Mouse (Mus musculus) hindbrain, embryonic 13.5 days (tissue): ENCODE measurements at regions not wholly inside any gene's neighbourhood (a gene's known extent, or its start where the extent isn't known, plus 50 kb on each side); places are given as distances from the start of the nearest gene placed in this dataset.

Experiments used
- ATAC-seq: fragments of 200-750 bp; cut with Nextera tagmentation; 2 replicates; pipeline ENCODE4 v1.8.0; 2017; ENCODE audit warnings: moderate TSS enrichment; ENCODE audit not compliant: low FRiP score
- H3K27ac ChIP-seq: fragments of 300-500 bp; sonication (generic); 2 replicates; pipeline ENCODE4 v1.5.1; 2015; ENCODE audit warnings: inconsistent platforms, mild to moderate bottlenecking, moderate library complexity
- H3K27me3 ChIP-seq: fragments of 300-500 bp; sonication (generic); 2 replicates; pipeline ENCODE4 v1.6.1; 2015; ENCODE audit warnings: mild to moderate bottlenecking, inconsistent platforms
- H3K36me3 ChIP-seq: fragments of 300-500 bp; sonication (generic); 2 replicates; pipeline ENCODE4 v1.6.1; 2015; ENCODE audit warnings: mild to moderate bottlenecking, inconsistent platforms
- H3K4me1 ChIP-seq: fragments of 300-500 bp; sonication (generic); replicated peaks from 2 replicates; pipeline ENCODE4 v1.6.1; 2015; ENCODE audit warnings: inconsistent platforms
- H3K4me2 ChIP-seq: fragments of 300-500 bp; sonication (generic); 2 replicates; pipeline ENCODE4 v1.6.1; 2015; ENCODE audit warnings: inconsistent platforms, mild to moderate bottlenecking, moderate library complexity
- H3K4me3 ChIP-seq: fragments of 300-500 bp; sonication (generic); 2 replicates; pipeline ENCODE4 v1.5.1; 2015; ENCODE audit warnings: mild to moderate bottlenecking, inconsistent platforms
- H3K9ac ChIP-seq: fragments of 300-500 bp; sonication (generic); 2 replicates; pipeline ENCODE4 v1.6.1; 2015; ENCODE audit warnings: mild to moderate bottlenecking, inconsistent platforms
- H3K9me3 ChIP-seq: fragments of 300-500 bp; sonication (generic); 2 replicates; pipeline ENCODE4 v1.6.1; 2016; ENCODE audit warnings: inconsistent platforms
- WGBS: fragments of 180-500 bp; shearing (Covaris S2); methylation state at CpG from one replicate; pipeline ENCODE4 v1.1.7; 2015; 5-methylcytosine and 5-hydroxymethylcytosine counted together

DNA sequence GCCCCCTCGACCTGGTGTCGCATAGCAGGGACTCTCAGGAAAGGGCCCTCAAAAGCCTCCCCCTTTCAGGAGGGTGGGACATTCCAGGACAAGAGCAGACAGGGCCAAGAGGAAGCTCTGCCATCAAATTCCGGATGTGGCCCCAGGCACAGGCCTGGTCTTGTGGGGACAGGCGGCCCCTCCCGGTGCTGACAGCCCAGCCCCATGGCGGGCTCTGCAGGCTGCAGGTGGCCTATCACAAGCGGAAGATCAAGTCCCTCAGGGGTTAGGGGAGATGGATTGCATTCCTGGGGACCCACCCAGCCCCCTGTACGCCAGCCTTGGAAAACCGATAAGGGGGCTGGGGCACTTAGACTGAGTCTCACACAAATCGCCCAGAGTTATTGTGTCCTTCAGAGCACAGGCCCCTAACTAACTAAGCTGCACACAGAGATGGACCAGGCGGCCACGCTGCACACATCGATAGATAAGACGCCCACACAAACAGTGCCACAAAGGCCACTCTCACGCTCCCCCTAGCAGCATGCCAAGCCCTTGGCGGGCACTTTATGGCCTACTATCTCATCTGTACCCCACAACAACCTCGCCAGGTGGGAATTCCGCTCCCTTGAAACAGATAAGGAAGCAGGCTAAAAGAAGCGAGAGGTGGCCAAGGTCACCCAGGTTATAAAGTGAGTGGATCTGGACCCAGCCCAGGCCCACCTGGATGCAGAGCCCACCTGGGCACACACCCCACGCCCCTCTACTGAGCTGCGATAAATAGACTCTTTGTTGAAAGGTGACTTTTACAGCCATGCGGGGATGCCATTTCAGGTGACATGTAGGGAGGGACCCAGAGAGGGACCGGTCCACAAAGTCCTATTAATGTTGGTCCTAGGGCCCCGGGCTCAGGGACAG, 55.5 kb downstream of the Gm5294 start:
- no peak overlapping the region for H3K9ac ChIP-seq
- no peaks in the 10 kb centered on the region for H3K36me3 ChIP-seq
- H3K9me3 ChIP-seq, result no peaks in the 10 kb centered on the region
- H3K4me3 ChIP-seq, result no peak overlapping the region
- H3K4me2 ChIP-seq, result no peak overlapping the region
- H3K27ac ChIP-seq, result no peak overlapping the region
- no peak for ATAC-seq
- no peaks in the 10 kb centered on the region for H3K4me1 ChIP-seq
- WGBS, result 80% methylated on average over 24 of the region's 24 CpGs
- H3K27me3 ChIP-seq, result no peaks in the 10 kb centered on the region

DNA sequence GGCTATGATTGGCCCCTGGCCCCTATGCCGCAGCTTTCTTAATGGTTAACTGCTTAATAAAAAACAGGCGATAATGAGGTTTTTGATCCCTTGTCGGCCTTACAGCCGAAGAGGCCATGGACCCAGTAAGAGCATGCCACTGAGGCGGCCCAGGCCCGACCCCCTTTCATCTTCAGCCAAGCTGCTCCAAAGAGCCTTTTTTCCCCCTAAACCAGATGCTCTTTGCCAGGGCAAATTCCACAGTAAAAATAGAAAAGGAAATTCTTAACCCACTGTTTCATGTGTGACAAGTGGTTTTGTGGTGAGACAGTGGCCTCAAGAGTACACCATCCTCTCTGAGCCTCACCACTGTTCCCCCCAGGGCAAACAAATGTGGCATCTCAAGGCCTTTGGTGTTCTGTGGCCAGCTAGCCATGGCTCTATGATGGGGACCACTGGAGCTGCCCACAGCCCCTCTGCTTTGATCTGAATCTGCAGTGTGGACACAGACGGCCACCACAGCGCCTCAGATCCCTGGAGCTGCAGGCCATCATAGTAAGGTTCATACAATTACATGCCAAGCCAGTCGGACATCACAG, 61.9 kb downstream of the Gm5294 start:
- Histone ChIP-seq H3K36me3 (no peaks in the 10 kb centered on the region), H3K27me3 (0 out of 2 replicates have a peak, but pooled peaks cover 6% of the 10 kb centered on the region), H3K4me3 (no peak overlapping the region), H3K4me2 (no peak overlapping the region), H3K9ac (no peak overlapping the region), H3K4me1 (0 out of 2 replicates have a peak, but pooled peaks cover 4% of the 10 kb centered on the region), H3K27ac (no peak overlapping the region), H3K9me3 (no peaks in the 10 kb centered on the region)
- ATAC-seq, result no peak
- 51% methylated on average over 9 of the region's 9 CpGs for WGBS

DNA sequence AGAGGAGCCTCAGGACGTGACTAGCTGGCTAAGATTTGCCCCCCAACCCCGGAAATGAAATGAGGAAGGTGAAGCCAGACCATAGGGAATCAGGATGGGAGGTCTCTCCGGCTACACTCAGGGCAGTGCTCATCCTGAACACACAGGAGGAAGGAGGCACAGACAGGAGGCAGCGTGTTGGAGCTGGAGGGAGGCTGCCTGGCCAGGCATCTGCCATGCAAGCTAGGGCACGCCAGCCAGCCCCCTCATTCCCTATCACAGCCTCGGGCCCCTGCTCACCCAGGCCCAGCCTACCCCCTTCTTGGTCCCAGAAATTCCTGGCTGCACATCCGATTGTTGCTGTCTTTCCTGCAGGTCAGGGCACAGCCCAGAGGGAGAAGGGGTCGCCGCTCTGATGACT, 63.7 kb downstream of the Gm5294 start:
- H3K9ac ChIP-seq, result no peak overlapping the region
- no peaks in the 10 kb centered on the region for H3K9me3 ChIP-seq
- H3K4me2 ChIP-seq, result no peak overlapping the region
- 73% methylated on average over 9 of the region's 9 CpGs for WGBS
- no peak overlapping the region for H3K27ac ChIP-seq
- no peak for ATAC-seq
- H3K4me3 ChIP-seq, result no peak overlapping the region
- 0 out of 2 replicates have a peak, but pooled peaks cover 6% of the 10 kb centered on the region for H3K27me3 ChIP-seq
- H3K36me3 ChIP-seq, result no peaks in the 10 kb centered on the region
- 0 out of 2 replicates have a peak, but pooled peaks cover 4% of the 10 kb centered on the region for H3K4me1 ChIP-seq

DNA sequence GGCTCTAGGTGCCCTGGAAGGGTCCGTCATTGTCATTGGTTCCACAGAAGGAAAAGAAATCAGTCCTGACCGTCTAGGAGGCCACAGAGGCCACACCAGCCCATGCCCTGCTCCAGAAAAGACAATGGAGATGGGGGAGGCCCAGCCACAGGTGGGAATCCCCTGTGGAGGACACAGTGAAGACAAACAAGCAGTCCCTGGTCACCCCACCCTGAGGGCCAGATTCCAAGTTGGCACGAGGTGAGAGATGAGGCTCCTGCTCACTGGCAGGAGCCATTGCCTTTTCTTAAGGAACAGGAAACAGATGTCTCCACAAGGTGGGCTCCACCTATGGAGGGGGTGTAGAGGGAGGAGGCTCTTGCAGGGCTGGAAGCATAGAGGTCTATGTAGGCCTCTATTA, 66.0 kb downstream of the Gm5294 start:
- no peak for ATAC-seq
- Histone ChIP-seq H3K9ac (no peak overlapping the region), H3K9me3 (no peaks in the 10 kb centered on the region), H3K27me3 (0 out of 2 replicates have a peak, but pooled peaks cover 6% of the 10 kb centered on the region), H3K4me3 (no peak overlapping the region), H3K4me2 (no peak overlapping the region), H3K4me1 (0 out of 2 replicates have a peak, but pooled peaks cover 4% of the 10 kb centered on the region), H3K27ac (no peak overlapping the region), H3K36me3 (no peaks in the 10 kb centered on the region)
- WGBS, result 71% methylated on average over 3 of the region's 3 CpGs

DNA sequence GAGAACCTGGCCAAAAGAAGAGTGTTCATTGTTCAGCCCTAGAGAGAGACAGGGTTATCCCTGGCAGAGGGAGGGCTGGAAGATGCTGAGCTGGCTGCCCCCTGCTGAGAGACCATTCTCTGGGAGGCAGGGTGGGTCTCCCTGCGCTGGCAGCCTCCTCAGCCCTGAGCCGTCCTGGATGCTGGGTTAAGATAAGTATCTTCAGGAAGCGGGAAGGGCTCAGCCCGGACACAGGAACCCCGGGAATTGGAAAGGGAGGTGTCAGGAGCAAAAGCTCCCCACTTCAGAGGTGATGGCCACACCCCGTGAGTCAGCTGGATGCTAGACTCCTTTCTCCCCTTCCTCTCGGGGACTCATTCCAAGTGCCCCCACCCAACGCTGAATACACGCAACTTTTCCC, 68.9 kb downstream of the Gm5294 start:
- Histone ChIP-seq H3K9me3 (no peaks in the 10 kb centered on the region; the same call in 1 of the 2 replicates), H3K27ac (no peak overlapping the region), H3K9ac (no peak overlapping the region), H3K4me2 (no peak overlapping the region), H3K4me1 (no peaks in the 10 kb centered on the region), H3K4me3 (no peak overlapping the region), H3K27me3 (0 out of 2 replicates have a peak, but pooled peaks cover 3% of the 10 kb centered on the region), H3K36me3 (no peaks in the 10 kb centered on the region)
- ATAC-seq, result no peak
- 72% methylated on average over 9 of the region's 9 CpGs for WGBS

DNA sequence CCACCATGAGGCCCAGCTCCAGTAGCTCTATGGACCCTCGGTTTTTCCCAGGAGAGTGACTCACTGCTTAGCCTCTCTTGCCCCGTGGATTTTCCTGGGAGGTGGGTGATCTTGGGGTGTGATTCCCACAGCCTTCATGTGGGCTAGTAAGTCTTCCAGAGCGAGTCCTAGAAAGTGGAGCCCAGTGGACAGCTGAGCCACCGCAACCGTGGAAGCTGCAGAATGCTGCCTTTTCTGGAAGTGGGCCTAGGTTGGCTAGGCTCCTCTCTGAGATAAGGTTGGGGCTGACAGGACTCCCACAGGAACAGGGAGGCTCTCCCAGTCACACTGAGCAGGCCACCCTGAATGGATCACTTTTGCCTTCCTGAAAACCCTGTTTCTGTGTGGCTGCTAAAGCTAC, 69.9 kb downstream of the Gm5294 start:
- 86% methylated on average over 5 of the region's 5 CpGs for WGBS

DNA sequence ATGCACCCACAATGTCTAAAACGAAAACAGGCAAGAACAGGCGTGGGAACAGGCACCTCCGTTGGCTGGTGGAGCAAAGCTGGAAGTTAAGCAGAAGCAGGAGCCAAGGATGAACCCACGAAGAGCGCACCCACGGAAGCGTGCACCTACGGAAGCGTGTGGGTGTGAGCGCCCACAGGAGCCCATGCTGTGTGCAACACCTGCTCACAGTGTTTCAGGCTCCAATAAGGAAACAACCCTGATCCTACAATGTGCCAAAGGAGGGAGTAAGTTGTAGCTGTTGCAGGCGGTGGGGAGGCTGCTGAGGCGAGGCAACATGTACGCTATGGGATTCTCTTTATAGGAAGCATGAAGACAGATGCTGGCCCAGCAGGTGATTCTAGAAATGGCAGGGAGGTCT, 74.6 kb downstream of the Gm5294 start:
- no peak overlapping the region for H3K9ac ChIP-seq
- no peaks in the 10 kb centered on the region for H3K27me3 ChIP-seq
- ATAC-seq, result no peak
- H3K36me3 ChIP-seq, result no peaks in the 10 kb centered on the region
- no peaks in the 10 kb centered on the region; the same call in 1 of the 2 replicates for H3K9me3 ChIP-seq
- H3K27ac ChIP-seq, result no peak overlapping the region
- 91% methylated on average over 13 of the region's 13 CpGs for WGBS
- no peaks in the 10 kb centered on the region for H3K4me1 ChIP-seq
- no peak overlapping the region for H3K4me3 ChIP-seq
- no peak overlapping the region for H3K4me2 ChIP-seq

More for the DNA sequence above, 69.9 kb downstream of the Gm5294 start:
- H3K9me3 ChIP-seq, result no peaks in the 10 kb centered on the region; the same call in 1 of the 2 replicates
- no peak for ATAC-seq
- no peaks in the 10 kb centered on the region for H3K4me1 ChIP-seq
- H3K9ac ChIP-seq, result no peak overlapping the region
- H3K4me3 ChIP-seq, result no peak overlapping the region
- no peaks in the 10 kb centered on the region for H3K27me3 ChIP-seq
- H3K36me3 ChIP-seq, result no peaks in the 10 kb centered on the region
- H3K27ac ChIP-seq, result no peak overlapping the region
- H3K4me2 ChIP-seq, result no peak overlapping the region

DNA sequence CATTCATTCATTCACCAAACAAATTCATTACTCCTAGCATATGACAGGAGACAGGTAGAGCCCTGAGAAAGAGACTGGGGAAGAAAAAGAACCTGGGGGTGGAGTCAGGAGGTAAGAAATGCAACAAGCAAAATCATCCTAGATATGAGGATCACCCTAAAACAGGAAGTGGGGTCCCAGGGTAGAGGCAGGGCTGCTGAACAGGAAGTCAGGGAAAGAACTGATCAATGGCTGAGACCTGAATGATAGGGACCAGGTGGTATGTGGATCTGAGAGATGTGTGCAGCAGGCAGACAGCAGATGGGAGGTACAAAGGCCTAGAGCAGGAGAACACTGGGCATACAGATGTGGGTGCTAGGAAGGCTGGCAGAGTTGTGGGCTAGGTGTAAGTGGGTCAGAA, 77.4 kb downstream of the Gm5294 start:
- Histone ChIP-seq H3K27ac (no peak overlapping the region), H3K4me3 (no peak overlapping the region), H3K36me3 (no peaks in the 10 kb centered on the region), H3K27me3 (no peaks in the 10 kb centered on the region), H3K9me3 (no peaks in the 10 kb centered on the region), H3K9ac (no peak overlapping the region), H3K4me2 (no peak overlapping the region), H3K4me1 (no peaks in the 10 kb centered on the region)
- ATAC-seq, result no peak

DNA sequence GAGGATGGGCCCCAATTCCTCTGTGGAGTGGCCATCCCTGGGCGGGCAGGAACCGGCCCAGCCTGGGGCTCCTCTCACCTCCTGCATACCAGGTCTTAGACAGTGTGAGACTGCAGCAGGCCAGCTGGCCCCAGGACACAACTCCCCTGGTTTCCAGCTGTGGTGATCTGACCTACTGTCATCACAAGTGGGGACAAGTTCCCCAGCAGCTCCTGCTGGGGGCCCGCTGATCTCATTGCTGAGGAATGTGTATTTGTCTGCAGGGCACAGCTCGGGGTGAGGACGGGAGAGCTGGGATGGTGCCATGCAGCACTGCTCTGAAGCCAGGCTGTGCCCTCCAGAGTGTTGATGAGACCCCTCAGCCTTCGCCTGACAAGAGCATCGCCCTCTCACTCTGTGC, 78.6 kb downstream of the Gm5294 start:
- no peak overlapping the region for H3K9ac ChIP-seq
- ATAC-seq, result no peak
- WGBS, result 61% methylated on average over 7 of the region's 7 CpGs

DNA sequence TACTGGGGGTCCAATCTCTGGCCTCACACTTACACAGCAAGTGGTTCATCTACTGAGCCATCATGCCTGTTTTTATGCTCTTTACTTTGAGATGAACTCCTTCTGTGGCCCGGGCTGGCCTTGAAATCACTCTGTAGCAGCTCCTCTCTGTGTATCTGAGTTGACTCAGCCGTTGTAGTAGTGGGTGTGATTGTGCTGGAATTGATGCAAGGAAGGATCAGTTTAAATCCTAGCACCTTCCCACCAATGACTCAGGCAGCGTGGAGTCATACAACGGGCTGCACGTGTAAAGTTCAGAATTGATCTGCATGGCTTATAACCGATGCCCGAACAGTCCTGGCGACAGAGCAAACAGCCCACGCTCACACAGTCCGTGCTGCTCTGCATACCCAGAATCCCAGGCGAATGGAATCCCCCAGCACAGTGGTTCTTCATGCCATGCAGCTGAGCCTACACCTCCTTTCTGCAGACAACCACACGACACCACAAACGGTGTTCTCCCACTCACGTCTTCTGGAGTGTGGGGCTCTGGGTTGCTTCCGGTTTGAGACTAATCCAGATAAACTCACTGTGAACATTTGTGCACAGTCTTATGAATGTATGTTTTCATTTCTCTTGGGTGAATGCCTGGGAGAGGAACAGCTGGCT, 81.2 kb downstream of the Gm5294 start:
- no peak for ATAC-seq
- no peaks in the 10 kb centered on the region for H3K4me1 ChIP-seq
- no peaks in the 10 kb centered on the region for H3K9me3 ChIP-seq
- H3K9ac ChIP-seq, result no peak overlapping the region
- no peak overlapping the region for H3K4me2 ChIP-seq
- H3K27ac ChIP-seq, result no peak overlapping the region
- no peaks in the 10 kb centered on the region for H3K27me3 ChIP-seq
- no peaks in the 10 kb centered on the region for H3K36me3 ChIP-seq
- 90% methylated on average over 15 of the region's 15 CpGs for WGBS
- no peak overlapping the region for H3K4me3 ChIP-seq

More for the DNA sequence above, 78.6 kb downstream of the Gm5294 start:
- Histone ChIP-seq H3K4me3 (no peak overlapping the region), H3K36me3 (no peaks in the 10 kb centered on the region), H3K27me3 (no peaks in the 10 kb centered on the region), H3K4me1 (no peaks in the 10 kb centered on the region), H3K9me3 (no peaks in the 10 kb centered on the region), H3K27ac (no peak overlapping the region), H3K4me2 (no peak overlapping the region)

DNA sequence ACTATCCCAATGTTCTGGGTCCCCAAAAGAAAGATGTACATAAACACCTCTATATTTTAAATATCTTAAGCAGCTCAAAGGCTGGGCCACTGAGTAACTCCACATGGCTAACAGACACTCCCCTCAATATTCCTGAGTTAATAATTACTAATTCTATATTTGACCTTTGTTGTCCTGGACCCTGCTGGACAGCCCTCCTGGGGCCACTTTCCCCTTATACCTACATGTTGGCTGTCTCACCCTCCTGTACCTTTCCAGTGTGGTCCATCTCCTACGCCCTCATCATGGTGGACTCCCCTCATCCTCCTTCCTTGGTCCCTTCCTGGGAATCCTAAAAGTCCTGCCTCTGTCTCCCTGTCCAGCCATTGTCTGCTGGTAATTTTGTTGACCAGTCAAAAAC, 82.4 kb downstream of the Gm5294 start:
- no peak overlapping the region for H3K4me2 ChIP-seq
- no peak overlapping the region for H3K4me3 ChIP-seq
- ATAC-seq, result no peak
- H3K27me3 ChIP-seq, result no peaks in the 10 kb centered on the region
- no peak overlapping the region for H3K9ac ChIP-seq
- H3K27ac ChIP-seq, result no peak overlapping the region
- H3K9me3 ChIP-seq, result no peaks in the 10 kb centered on the region
- WGBS, result 86% methylated on average over 1 of the region's 1 CpGs
- no peaks in the 10 kb centered on the region for H3K4me1 ChIP-seq
- no peaks in the 10 kb centered on the region for H3K36me3 ChIP-seq
